Mouse (Mus musculus): ENCODE data around the gene Nln. TPM values are rescaled to one million over a fixed set of nuclear protein-coding genes. Genes with fewer than 3 reads are reported as not detected.

Nln gene
- polyA plus RNA-seq (2017; shearing (Covaris generic)), result 10 to 100 TPM in 1 of 3 experiments, 1 to 10 TPM in 2; 5.3 to 10.1 (median 8.7) TPM

DNA sequence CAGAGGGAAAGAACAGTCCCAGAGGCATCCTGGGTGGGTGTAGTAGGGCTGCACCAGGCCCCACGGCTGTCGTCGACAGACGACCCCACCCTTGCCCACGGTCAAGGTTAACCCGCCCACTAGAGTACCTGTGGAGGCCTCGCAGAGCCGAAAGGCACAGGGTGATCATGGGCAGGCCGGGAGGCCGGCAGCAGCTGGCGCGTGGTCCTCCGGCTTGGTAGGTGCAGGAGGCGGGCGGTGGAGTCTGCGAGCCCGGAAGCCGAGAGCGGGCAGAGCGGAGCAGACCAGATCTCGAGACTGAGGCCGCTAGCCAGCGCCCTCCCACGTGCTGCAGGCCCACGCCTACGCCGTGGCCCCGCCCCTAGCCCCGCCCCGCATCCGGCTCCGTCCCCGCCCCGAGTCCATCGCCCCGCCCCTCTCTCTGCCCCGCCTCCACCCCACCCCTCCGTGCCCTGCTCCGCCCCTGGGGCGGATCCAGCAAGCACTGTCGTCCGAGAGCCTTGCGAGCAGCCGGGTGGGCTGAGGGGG is at the start of gene Nln, which contains the start of gene Sgtb:
Gene Nln, minus strand, starts transcription at position 327 of the 528 bp plus-strand sequence.
Gene Sgtb, plus strand, starts transcription at position 454 of the 528 bp plus-strand sequence.
- peak; percentile 75 for ATAC-seq

DNA sequence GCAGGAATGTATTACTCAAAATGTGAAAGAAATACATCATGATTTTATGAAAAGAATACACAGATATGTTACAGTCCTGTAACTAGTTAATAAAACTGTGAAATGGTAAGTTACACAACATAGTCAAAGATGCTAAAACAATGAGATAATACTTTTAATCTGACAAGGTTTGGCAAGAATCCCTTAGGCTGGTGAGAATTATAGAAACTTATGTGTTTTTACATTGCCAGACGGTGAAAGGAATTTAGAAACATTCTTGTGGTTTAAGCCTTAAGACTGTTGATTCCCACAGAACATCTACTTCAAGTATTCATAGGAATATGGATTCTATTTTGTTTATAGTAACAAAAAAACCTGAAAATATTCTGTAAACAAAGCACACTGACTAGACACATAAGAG is 46.3 kb upstream of the Nln start:
- ATAC-seq, result no peak

DNA sequence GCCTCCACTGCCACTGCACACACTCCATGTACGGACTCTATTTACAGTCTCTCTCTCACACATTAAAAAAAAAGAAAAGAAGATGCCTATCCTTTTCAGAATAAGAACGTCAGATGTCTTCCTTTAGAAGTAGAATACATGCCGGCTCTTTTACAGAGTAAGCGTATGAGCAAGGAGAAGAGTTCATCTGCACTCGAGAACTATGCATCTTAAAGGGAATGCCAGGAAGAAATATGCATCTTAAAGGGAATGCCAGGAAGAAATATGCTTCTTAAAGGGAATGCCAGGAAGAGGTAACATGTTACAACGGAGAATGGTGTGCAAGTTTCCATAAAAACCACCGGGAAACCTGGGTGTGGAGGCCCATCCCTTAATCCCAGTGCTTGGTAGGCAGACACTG is 45.7 kb upstream of the Nln start:
- no peak for ATAC-seq

DNA sequence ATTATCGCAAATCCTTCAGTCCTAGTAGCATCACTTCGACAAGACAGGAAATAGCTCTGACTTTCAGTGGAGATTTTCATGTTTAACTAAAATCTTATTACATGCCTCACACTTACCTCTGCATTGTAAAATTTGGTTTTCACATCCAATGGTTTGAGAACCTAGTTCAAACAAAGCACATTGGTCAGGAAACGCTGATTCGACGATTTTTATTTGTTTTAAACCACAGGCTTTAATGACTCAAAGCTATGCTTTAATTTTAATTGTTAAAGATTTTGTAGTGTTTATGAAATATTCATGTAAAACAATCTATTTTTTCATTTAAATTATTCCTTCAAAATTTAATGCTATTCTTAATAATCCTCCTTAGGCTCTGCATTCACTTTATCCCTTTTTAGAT is 44.8 kb upstream of the Nln start:
- ATAC-seq, result no peak

DNA sequence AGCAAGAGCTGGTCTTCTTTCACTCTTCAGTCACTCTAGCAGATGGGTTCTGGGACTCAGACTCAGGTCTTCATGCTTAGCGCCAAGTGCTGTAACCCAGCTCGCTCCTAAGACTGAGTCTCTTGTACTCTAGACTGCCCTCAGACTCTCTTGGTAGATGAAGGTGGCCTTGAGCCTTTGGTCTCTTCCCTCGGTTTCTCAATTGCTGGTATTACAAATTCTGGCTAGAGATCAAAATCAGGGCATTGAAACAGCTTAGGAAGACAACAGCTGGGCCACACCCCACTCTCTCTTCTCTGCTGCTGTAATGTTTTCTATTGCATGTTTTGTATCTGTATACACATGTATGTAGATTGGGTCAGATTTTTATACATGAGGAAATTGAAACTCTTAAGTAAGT is 36.2 kb upstream of the Nln start:
- no peak for ATAC-seq

DNA sequence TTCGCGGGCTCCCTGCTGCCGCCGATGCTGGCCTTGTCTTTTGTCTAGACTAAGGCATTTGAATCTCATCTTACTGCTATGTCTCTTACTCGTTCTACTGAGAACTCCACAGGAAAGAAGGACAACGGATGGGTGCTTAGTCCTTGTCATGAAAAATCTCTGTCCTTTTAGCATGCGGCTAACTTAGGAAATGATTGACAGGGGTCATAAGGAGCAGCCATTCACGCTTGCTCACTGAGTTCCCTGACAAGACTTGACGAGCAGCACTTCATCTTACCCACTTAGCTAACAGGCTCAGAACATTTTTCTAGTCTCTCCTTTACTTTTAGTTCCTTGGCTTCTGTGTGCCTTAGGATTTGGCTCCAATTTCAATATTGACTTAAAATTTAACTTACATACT is 35.5 kb upstream of the Nln start:
- no peak for ATAC-seq

DNA sequence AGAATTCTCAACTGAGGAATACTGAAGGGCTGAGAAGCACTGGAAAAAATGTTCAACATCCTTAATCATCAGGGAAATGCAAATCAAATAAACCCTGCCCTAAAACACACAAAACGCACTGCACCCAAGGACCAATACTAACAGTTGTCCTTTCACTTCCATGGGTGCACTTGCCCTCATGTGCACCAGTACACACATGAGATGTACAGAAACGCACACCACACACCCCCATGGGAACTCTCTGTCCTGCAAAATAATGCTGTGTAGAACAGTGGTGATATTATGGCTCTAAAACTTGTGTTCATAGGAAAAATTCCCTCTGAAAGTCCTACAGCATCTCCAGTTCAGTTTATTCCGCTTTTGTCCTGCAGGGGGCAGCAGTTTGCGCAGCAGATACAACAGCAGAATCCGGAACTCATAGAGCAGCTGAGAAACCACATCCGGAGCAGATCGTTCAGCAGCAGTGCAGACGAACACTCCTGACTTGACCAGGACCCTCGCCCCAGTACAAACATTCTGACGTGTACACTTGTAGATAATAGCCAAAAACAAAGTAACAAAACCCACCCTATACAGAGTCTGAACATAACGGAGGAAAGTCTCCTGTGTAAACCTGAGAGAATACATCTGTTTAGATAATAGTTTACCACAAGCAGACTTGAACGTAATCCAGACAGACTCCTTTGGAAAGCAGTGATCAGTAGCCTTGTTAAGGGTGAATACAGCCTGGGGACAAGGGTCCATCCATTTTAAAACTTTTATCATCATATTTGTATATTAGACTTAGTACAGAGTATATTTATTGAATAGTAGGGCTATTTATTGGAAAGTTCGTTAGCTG is 30.2 kb upstream of the Nln start:
- peak; percentile 98 for ATAC-seq

DNA sequence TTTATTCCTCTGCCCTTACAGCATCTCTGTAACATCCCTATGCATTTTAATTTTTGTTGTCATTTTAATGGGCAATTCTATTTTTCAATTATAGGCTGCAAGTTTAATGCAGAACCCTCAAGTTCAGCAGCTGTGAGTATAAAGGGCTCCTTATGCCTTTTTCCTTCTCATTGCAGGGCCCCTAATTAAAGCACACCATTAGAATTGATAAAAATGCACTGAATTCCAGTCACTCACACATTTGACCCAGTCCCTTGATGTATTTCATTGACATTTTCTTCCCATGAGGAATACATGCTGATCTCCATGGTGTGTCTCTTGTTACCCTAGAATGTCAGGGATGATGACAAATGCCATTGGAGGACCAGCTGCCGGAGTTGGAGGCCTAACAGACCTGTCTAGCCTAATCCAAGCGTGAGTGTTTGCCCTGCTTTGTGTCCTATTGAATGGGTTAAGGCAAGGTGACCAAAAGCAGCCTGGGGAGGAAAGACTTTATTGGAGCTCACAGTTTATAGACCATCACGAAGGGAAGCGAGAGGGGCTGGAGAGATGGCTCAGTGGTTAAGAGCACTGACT is 25.2 kb upstream of the Nln start:
- ATAC-seq, result no peak

DNA sequence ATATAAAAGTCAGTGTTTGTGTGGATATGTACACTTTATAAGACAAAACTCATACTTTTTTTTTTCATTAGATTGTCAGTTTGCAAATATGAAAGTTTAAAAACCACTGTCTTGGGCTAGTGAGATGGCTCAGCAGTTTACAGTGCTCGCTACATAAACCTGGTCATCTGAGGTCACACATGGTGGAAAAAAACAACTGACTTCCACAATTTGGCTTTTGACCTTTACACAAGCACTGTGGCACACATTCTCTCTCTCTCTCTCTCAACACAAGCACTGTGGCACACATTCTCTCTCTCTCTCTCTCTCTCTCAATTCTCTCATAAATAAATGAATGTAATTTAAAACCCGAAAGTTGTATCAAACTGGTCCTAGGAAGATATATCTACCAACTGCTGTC is 23.1 kb upstream of the Nln start:
- no peak for ATAC-seq

DNA sequence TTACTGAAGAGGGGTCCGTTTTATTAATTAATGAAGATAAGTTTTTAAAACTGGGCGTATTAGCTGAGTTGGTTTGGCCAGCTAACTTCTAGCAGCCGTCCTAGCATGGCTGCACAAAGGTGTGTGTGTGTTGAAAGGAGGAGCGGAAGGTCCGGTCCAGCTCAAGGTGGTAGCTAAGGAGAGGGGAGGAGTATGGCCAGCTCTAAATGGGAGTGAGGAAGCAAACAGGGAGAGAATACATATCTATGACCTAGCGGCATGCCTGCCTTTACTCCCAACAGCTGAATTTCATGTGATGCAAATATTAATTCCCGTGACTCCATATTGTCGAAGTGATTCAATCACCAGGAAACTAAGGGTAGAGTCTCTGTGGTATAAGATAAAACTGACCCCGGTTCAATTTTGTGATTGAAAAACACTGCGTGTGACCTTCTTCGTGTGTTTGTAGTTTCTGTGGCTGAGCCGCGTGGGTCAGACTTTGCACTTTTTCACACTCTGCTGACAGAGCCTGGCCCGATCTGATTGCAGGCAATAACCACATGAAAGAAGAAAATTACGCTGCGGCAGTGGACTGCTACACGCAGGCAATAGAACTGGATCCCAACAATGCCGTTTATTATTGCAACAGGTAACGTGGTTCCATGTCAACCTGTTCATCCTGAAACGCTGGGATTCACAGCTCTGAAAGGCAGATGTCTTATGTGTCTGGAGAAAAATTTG is 14.4 kb upstream of the Nln start:
- ATAC-seq, result no peak

DNA sequence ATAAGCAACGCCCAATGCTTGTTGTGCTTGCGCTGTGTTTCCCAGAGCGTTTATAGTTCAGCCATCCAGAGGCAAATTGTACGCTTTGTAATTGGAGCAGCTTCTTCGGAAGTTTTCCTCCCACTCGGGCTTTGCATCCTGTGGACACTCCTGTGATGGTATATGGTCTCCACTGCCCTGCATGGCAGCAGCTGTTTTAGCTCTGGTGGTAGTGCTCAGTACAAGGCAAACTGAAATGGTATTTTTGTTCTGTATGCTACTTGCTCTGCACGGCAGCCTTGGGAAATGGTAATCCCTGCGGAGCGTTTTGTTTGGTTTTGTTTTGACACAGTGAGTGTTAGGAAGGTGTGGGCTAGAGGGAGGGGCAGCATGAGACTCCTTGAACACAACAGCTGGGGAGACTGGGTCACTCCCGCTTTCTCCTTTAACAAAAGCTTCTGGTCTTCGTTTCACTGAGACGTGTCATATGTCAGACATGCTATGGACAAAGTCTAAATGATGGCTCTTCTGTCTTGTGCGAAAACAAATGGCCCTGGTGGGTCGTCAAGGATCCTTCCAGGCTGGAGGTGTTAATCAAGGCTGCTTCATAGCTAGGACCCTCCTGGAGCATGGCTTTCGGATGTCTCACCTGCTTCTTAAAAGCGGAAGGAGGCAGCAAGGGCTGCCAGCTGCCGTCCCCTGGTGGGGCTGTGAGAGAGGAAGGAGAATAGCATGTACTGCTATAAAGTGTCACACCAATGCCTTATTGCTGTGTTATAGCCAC is 12.8 kb upstream of the Nln start:
- ATAC-seq, result no peak

DNA sequence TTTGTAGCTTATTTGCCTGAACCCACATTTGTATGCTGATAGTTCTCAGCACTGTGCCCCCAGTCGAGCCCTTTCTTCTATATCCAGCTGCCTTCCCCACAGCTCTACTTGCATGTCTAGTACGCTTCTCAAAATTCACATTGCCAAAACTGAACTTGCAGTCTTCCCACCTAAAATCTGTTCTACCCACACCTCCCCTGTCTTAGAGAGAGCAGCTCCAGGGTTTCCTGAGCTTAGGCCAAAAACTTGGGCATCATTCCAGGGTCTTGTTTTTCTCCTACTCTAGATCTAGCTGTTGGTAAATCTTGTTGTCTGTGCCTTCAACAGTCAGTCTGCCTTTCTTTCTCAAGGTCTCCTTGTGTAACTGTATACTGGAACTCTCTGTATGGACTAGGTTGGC is 5.4 kb upstream of the Nln start:
- no peak for ATAC-seq

DNA sequence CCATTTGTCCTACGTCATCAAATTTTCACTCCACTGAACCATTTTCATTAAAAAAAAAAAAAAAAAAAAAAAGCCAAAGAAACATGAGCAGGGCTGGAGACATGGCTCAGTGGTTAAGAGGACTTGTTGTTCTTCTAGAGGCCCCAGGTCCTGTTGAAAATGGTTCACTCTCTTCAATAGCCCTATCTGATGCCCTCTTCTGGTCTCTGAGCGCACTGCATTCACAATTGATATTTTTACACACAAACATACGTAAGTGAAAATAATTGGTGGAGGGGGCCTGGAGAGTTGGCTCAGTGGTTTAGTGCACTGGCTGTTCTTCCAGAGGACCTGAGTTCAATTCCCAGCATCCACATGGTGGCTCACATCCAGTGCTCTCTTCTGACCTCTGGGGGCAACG is 4.4 kb upstream of the Nln start:
- ATAC-seq, result no peak

DNA sequence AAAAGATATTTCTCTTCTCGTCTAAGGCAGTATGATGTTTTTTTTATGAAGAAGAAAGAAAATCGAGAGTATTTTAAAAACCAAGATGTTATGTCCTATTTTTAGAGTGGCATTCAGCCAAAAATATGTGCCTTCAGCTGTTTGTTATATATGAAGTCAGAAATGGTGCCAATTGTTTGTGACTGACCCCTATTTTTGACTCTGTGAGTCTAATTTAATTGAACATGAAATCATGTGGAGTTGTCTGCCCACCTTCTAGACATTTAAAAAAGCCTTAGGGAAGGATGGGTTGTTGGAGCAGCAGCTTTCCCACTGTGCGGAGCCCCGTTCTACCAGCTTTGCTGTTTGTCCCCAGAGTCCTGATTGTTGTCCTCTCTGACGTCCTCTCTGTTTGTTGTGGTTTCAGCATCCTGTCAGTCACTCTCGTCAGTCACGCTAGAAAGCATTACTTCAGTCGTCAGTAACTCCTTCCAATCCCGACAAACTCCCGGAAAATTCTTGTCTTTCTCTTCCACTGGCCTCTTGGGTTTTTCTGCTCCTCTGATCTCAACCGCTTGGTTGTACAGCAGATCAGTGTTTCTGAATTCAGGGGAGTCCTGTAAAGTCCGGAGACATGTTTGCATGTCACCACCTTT is 3.0 kb upstream of the Nln start:
- peak; percentile 26 for ATAC-seq

DNA sequence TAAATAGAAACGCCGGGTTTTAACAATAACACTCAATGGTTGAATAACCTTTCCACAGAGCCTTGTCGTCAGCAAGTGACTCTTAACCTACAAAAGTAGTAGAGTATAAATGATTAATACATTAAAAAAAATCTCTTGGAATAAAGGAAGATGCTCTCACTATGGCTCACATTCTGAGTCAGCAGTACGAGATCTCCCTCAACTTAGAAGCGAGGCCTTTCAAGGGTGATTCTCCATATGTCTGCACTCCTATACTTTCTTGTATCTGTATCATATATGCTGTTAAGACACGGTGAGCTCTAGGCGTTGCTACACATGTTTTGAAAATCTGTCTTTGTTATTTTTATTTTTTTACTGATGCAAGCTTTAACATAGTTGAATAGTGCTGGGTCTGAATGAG is 1.1 kb upstream of the Nln start:
- ATAC-seq, result no peak

DNA sequence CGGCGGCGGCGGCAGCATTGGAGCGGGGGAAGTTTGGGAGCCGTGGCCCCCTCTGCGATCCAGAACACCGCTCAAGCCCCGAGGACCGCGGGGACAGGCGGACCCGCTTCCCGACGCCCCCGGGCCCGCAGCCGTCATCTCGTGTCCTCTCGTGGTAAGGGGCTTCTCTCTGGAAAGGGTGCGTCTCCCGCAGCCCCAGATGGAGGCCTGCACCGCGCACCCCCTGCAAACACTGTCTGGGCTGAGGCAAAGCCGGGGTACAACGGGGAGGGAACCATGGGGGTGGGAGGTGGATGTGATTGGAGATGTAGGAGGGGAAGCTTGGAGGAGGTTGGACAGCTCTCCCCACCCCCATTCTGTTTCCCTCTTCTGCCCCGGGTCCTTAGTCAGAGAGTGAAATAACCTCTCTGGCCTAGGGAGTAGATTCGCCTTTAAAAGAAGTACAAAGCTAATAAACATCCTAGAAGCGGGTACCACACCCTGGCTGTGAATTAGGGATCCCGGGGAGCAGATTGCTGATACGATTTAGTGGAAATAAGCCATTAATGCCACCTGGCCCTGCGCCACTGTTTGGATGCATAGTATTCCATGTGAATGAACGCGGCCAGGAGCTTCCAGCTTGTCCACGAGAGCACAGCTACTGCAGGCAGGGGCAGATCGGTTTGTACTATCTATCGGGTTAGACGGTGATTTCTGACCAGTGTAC is 555 bp upstream of the Nln start:
- ATAC-seq, result peak; percentile 7

DNA sequence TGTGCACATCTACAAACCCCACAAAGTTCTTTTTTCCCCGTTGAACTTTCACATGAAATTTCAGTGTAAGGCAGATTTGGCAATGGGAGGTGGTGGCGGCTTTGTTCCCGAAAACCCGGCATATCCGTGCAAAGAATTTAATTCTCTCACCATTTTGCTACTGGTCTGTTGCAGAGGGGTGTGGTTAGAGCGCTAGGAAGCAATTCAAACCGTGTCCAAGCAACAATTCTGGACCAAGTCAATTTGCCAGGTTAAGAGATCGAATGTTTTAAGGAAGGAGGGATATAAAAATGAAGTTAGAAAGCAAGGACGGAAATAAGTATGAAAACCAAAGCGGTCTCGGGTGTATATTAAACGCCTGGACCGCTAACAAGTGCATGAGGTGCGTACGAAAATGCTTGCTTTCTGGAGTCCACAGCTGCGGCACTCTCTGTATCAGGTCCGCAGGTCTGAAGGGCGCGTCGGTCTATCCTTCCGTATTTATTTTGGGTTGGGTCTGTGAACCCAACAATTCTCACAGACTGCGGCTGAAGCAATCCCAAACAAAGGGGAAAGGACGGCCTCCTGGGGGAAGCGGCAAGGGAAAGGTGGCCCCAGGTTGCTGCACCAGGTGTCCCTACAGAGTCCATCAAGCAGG is 645 bp downstream of the Nln start:
- peak; percentile 39 for ATAC-seq

DNA sequence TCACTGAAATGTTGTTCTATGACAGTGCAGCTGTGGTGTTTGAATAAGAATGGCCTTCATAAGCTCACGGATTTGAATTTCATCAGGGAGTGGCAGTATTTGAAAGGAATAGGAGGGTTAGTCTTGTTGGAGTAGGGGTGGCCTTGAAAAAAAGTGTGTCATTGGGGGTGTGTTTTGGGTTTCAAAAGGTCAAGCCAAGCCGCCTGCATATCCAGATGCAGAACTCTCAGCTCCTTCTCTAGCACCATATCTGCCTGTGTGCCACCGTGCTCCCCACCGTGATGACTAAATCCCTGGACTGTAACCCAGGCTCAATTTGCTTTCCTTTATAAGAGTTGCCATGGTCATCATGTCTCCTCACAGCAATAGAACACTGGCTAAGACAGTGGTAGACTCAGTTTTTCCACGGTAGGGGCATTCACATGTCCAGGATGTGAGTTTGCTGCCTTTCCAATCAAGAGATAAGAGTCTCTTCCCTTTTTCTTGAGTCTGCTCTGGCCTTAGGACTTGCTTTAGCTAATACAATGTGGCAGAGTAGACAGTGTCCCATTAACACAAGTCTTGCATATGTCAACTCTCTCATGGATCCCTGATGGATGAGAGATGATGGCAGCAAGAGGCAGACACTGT is 7.7 kb downstream of the Nln start:
- ATAC-seq, result no peak

DNA sequence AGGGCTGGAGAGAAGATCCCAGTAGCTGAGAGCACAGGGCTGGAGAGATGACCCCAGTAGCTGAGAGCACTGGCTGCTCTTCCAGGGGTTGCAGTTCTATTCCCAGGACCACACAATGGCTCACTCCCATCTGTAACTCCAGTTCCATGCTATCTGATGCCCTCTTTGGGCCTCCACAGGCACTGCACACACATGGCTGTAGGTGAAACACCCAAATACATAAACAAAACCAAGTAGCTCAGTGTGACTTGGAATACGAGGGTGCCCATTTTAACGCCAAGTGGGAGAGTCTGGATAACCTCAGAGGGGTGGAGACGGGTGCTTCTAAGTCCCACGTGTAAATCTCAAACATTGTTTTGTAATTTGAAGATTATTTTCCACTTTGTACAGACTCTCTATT is 9.0 kb downstream of the Nln start:
- no peak for ATAC-seq

DNA sequence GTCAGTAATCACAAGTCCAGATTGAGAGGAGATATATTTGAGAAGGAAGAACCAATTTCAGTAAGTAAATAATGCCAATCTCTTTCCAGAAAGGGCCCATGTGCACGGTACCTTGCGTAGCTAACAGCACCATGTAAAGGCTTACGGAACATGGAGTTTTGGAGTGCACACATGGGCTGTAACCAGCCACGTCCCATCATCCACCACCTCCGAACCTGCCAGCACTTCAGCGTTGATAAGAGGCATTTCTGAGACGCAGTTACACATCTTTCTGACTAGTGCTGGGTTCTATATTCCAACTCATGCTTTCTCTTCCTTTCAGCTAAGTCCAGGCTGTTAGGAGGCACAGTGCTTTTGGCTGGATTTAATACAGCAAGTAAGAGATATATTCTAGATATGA is 12.2 kb downstream of the Nln start:
- no peak for ATAC-seq

DNA sequence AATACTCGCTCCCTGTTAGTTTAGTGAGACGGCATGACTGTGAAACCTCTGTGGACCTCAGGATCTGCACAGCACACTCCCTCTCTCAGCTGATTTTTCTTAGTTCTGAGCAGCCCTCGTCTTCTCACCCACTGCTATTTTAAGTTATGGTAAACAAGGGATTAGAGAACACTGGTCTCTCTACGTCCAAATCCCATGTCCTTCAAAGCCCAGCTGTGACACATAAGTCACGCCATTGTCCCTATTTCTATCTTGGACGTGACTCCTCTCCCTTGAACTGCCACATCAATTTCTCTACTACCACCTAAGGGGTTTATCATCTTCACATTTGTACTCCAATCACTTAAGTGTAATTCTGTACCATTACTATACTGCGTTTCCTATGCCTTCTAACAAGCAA is 13.5 kb downstream of the Nln start:
- no peak for ATAC-seq
